9 mouse cellular contexts compared by ENCODE assay signal in the genomic region with DNA sequence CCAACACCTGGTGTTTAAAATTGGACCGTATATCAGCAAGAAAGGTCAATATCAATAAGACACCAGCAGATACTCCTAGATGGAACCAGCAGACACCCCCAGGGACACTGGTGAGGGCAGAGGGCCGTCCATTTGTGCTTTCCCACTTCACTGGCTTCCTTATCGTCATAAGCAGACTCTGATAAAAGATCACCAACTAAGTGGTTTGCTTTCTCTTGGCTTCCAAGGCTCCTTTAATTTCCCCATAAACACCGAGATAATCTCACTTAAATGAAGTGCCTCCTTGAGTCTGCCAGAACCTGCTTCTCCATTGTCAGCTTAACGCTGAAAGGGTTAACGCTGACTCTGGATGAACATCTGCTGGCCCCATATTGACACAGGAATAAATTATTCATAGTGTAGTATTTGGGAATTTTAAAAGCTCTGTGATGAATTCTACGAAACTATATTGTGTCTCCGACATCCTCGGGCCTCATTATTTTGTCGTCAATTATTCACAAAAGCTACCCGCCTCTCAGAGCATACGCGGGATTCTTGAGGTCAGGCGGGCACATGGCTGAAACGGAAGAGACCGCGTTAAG.
DNase-seq lines count a peak whose midpoint lies in the region; ATAC-seq and TF ChIP-seq lines count a peak whose summit lies in the region.
"Had no signal": no experiment of that assay in that cellular context is flagged by ENCODE, and none has a peak within 500 bp of the region (broad histone marks: within the 10 kb centered on the region; RNA-seq: fewer than 3 reads in every experiment).

No protein-coding gene starts in this region.

- peak overlapping the region; percentile 27; the same call in 1 of the 2 replicates for H3K4me2 ChIP-seq in embryonic facial prominence, embryonic 13.5 days
- peak overlapping the region; percentile 51 for H3K4me2 ChIP-seq in hindbrain, embryonic 16.5 days (ENCODE audit: low read length)
- H3K4me2 ChIP-seq in myocyte (ENCODE audit: low read depth): peak overlapping the region; percentile 36

- H3K4me3 ChIP-seq in kidney, adult 2 months (ENCODE audit: insufficient read depth, low read depth, low read length): peak overlapping the region; percentile 21; the same call in 1 of the 2 replicates
- no peak overlapping the region for H3K4me3 ChIP-seq in embryonic facial prominence, embryonic 13.5 days
- H3K4me3 ChIP-seq in hindbrain, embryonic 16.5 days (ENCODE audit: low read length): peak overlapping the region; percentile 12; the same call in 1 of the 2 replicates
- no peak overlapping the region for H3K4me3 ChIP-seq in myocyte
- no peak overlapping the region for H3K4me3 ChIP-seq in thymus, adult 2 months (ENCODE audit: control insufficient read depth, insufficient read depth, low read length)

- TF ChIP-seq POLR2A in kidney, adult 2 months (IDR thresholded peaks at IDR 0.05; ENCODE audit: low read depth, low read length): no peak
- no peak for TF ChIP-seq POLR2A in myocyte (IDR thresholded peaks at IDR 0.05; ENCODE audit: insufficient read length, low read depth)
- no peak for TF ChIP-seq POLR2A in thymus, adult 2 months (IDR thresholded peaks at IDR 0.05; ENCODE audit: control insufficient read depth, extremely low read depth, insufficient read depth, low read length, poor library complexity)

- WGBS in kidney, adult 2 months: 45% methylated on average over 17 of the region's 17 CpGs
- WGBS in embryonic facial prominence, embryonic 13.5 days: 64% methylated on average over 17 of the region's 17 CpGs
- 25% methylated on average over 17 of the region's 17 CpGs for WGBS in hindbrain, embryonic 16.5 days
- WGBS in thymus, adult 2 months: 96% methylated on average over 17 of the region's 17 CpGs

- no peak overlapping the region for H3K9ac ChIP-seq in embryonic facial prominence, embryonic 13.5 days
- H3K9ac ChIP-seq in hindbrain, embryonic 16.5 days (ENCODE audit: low read depth, low read length): peak overlapping the region; percentile 50; the same call in 1 of the 2 replicates

- no peaks in the 10 kb centered on the region for H3K9me3 ChIP-seq in embryonic facial prominence, embryonic 13.5 days
- no peaks in the 10 kb centered on the region for H3K9me3 ChIP-seq in hindbrain, embryonic 16.5 days (ENCODE audit: control insufficient read depth, low read length)

- H3K27me3 ChIP-seq in kidney, adult 2 months (replicated peaks; ENCODE audit: control insufficient read depth, insufficient read depth, low read length): no peaks in the 10 kb centered on the region
- H3K27me3 ChIP-seq in embryonic facial prominence, embryonic 13.5 days: no peaks in the 10 kb centered on the region
- no peaks in the 10 kb centered on the region for H3K27me3 ChIP-seq in hindbrain, embryonic 16.5 days (replicated peaks; ENCODE audit: control insufficient read depth, insufficient read depth, low read length)
- H3K27me3 ChIP-seq in myocyte (ENCODE audit: control insufficient read depth, insufficient read depth, insufficient read length): no peaks in the 10 kb centered on the region
- H3K27me3 ChIP-seq in thymus, adult 2 months (ENCODE audit: control insufficient read depth, insufficient read depth, low read length): no peaks in the 10 kb centered on the region

- no peak overlapping the region for H3K27ac ChIP-seq in kidney, adult 2 months (ENCODE audit: insufficient read depth, low read depth, low read length)
- peak overlapping the region; percentile 58; the same call in 1 of the 2 replicates for H3K27ac ChIP-seq in embryonic facial prominence, embryonic 13.5 days
- peak overlapping the region; percentile 77 for H3K27ac ChIP-seq in hindbrain, embryonic 16.5 days (ENCODE audit: low read depth, low read length)
- no peak overlapping the region for H3K27ac ChIP-seq in thymus, adult 2 months (ENCODE audit: control insufficient read depth, insufficient read depth, low read length)

- no peaks in the 10 kb centered on the region for H3K36me3 ChIP-seq in kidney, adult 2 months (ENCODE audit: control insufficient read depth, insufficient read depth, low read length)
- no peaks in the 10 kb centered on the region for H3K36me3 ChIP-seq in embryonic facial prominence, embryonic 13.5 days
- no peaks in the 10 kb centered on the region for H3K36me3 ChIP-seq in hindbrain, embryonic 16.5 days (ENCODE audit: control insufficient read depth, insufficient read depth, low read length)
- H3K36me3 ChIP-seq in myocyte (ENCODE audit: control insufficient read depth, insufficient read depth): no peaks in the 10 kb centered on the region
- no peaks in the 10 kb centered on the region for H3K36me3 ChIP-seq in thymus, adult 2 months (ENCODE audit: control insufficient read depth, insufficient read depth, low read length)

- H3ac ChIP-seq in myocyte (ENCODE audit: control insufficient read depth, insufficient read length): no peak overlapping the region

- no peaks in the 10 kb centered on the region for H3K79me2 ChIP-seq in myocyte (ENCODE audit: control insufficient read depth, insufficient read depth)

- no peak for TF ChIP-seq CTCF in kidney, adult 2 months (conservative IDR thresholded peaks at IDR 0.05; ENCODE audit: insufficient read depth, insufficient read length, low read depth, low read length)
- TF ChIP-seq CTCF in thymus, adult 2 months (IDR thresholded peaks at IDR 0.05; ENCODE audit: borderline replicate concordance, control insufficient read depth, extremely low read depth, insufficient read depth, low read length, poor library complexity): no peak

- H3K4me1 ChIP-seq in kidney, adult 2 months (ENCODE audit: control insufficient read depth, insufficient read depth, low read length): peaks cover 3% of the 10 kb centered on the region; the same call in 1 of the 2 replicates
- H3K4me1 ChIP-seq in embryonic facial prominence, embryonic 13.5 days: peaks cover 62% of the 10 kb centered on the region
- peaks cover 52% of the 10 kb centered on the region for H3K4me1 ChIP-seq in hindbrain, embryonic 16.5 days (ENCODE audit: control insufficient read depth, insufficient read depth, low read depth, low read length)
- H3K4me1 ChIP-seq in thymus, adult 2 months (replicated peaks; ENCODE audit: control insufficient read depth, insufficient read depth, low read length): peaks cover 31% of the 10 kb centered on the region

- no peak for DNase-seq in kidney, adult 2 months
- no peak for DNase-seq in kidney, adult 8-10 months
- no peak for DNase-seq in ovary, postnatal 14 days (ENCODE audit: low spot score)
- no peak for DNase-seq in thymus, adult 2 months
- DNase-seq: heart, postnatal 4 days had no signal

- no peak for ATAC-seq in embryonic facial prominence, embryonic 13.5 days (ENCODE audit: insufficient number of reproducible peaks, insufficient read depth, low FRiP score, low TSS enrichment, low read depth)
- 0 out of 2 replicates have a peak, but pooled peaks have one; percentile 7 for ATAC-seq in hindbrain, embryonic 16.5 days
- no peak for ATAC-seq in megakaryocyte progenitor cell, adult 5-6 weeks (replicated peaks; ENCODE audit: poor library complexity)

TF ChIP-seq in myocyte, 11 proteins besides CTCF, POLR2A, EP300 and RAD21:
- TF ChIP-seq MYOG (IDR thresholded peaks at IDR 0.05; ENCODE audit: control insufficient read depth in 1 of 3, insufficient read depth in 1 of 3, insufficient read length in 2 of 3, low read depth in 2 of 3) (no peak), TCF3 (IDR thresholded peaks at IDR 0.05; ENCODE audit: insufficient read length, low read depth) (no peak), USF1 (IDR thresholded peaks at IDR 0.05; ENCODE audit: low read depth) (no peak), REST (IDR thresholded peaks at IDR 0.05; ENCODE audit: insufficient read depth, insufficient read length) (no peak), CEBPB (IDR thresholded peaks at IDR 0.05; ENCODE audit: insufficient read depth, poor library complexity, severe bottlenecking) (no peak), MYOD1 (IDR thresholded peaks at IDR 0.05; ENCODE audit: control insufficient read depth in 1 of 3, insufficient read length in 2 of 3, low read depth in 2 of 3) (no peak), MAX (IDR thresholded peaks at IDR 0.05; ENCODE audit: low read depth) (no peak), E2F4 (IDR thresholded peaks at IDR 0.05; ENCODE audit: insufficient read depth) (no peak), POLR2AphosphoS2 (IDR thresholded peaks at IDR 0.05; ENCODE audit: insufficient read length, low read depth) (no peak), TCF12 (IDR thresholded peaks at IDR 0.05; ENCODE audit: insufficient read depth, poor library complexity, severe bottlenecking) (no peak), SRF (IDR thresholded peaks at IDR 0.05; ENCODE audit: control insufficient read depth, insufficient read length, low read depth) (no peak)
TF ChIP-seq in myocyte: peak in this region for 0.

Comparison
In these comparisons a context has a peak if more than half of its experiments do, and no peak if none do; other contexts are left out.
1. H3K27ac ChIP-seq: peak in embryonic facial prominence, embryonic 13.5 days (single experiment) and hindbrain, embryonic 16.5 days (single experiment); none in kidney, adult 2 months (single experiment) and thymus, adult 2 months (single experiment).
2. H3K4me3 ChIP-seq: peak in kidney, adult 2 months (single experiment) and hindbrain, embryonic 16.5 days (single experiment); none in embryonic facial prominence, embryonic 13.5 days (single experiment), myocyte (single experiment) and thymus, adult 2 months (single experiment).
3. Peak in every context shown above with its lines, with median percentiles within 50 percentile points of each other: H3K4me2 ChIP-seq.